Mouse (Mus musculus): ENCODE data around the gene Stx4a.
"Not testable (repeated sequence)": the region's sequence is repeated elsewhere in the genome, so short reads cannot be mapped to it uniquely, and the experiment has no call there.

The Stx4a gene

GRCm38 (mm10) chr7:127867641-127868040, 43.5 kb downstream of the Stx4a start:
- DNase-seq (ENCODE audit: low read depth, low spot score), result no peak

GRCm38 (mm10) chr7:127869149-127869810, 45.2 kb downstream of the Stx4a start:
- DNase-seq (ENCODE audit: low read depth, low spot score), result no peak

GRCm38 (mm10) chr7:127870136-127870821, 46.2 kb downstream of the Stx4a start:
- no peak for DNase-seq (ENCODE audit: low read depth, low spot score)

GRCm38 (mm10) chr7:127874812-127875626, 50.9 kb downstream of the Stx4a start:
- no peak for DNase-seq (ENCODE audit: low read depth, low spot score)

- DNase-seq (ENCODE audit: low read depth, low spot score), result peak; percentile 66
Observed at GRCm38 (mm10) chr7:127875627-127876001, 51.5 kb downstream of the Stx4a start.

GRCm38 (mm10) chr7:127876041-127876466, 52.0 kb downstream of the Stx4a start, which contains the start of gene Zfp646:
Zfp646 (plus strand) TSS chr7:127876221.
- peak; percentile 75 for DNase-seq (ENCODE audit: low read depth, low spot score)

- DNase-seq (ENCODE audit: low read depth, low spot score), result peak; percentile 84
Observed at GRCm38 (mm10) chr7:127876467-127877348, 52.6 kb downstream of the Stx4a start, which contains the start of gene Zfp668. Zfp668 (minus strand) TSS chr7:127876828.

GRCm38 (mm10) chr7:127879301-127879700, 55.2 kb downstream of the Stx4a start:
- no peak for DNase-seq (ENCODE audit: low read depth, low spot score)

GRCm38 (mm10) chr7:127880431-127880830, 56.3 kb downstream of the Stx4a start:
- DNase-seq (ENCODE audit: low read depth, low spot score), result no peak

- DNase-seq (ENCODE audit: low read depth, low spot score), result no peak
Observed at GRCm38 (mm10) chr7:127885951-127886350, 61.9 kb downstream of the Stx4a start.

- no peak for DNase-seq (ENCODE audit: low read depth, low spot score)
Observed at GRCm38 (mm10) chr7:127886551-127886950, 62.5 kb downstream of the Stx4a start.

GRCm38 (mm10) chr7:127887191-127887590, 63.1 kb downstream of the Stx4a start:
- no peak for DNase-seq (ENCODE audit: low read depth, low spot score)

GRCm38 (mm10) chr7:127887781-127888180, 63.7 kb downstream of the Stx4a start:
- no peak for DNase-seq (ENCODE audit: low read depth, low spot score)

- no peak for DNase-seq (ENCODE audit: low read depth, low spot score)
Observed at GRCm38 (mm10) chr7:127888821-127889220, 64.7 kb downstream of the Stx4a start.

- DNase-seq (ENCODE audit: low read depth, low spot score), result no peak
Observed at GRCm38 (mm10) chr7:127890798-127891197, 66.7 kb downstream of the Stx4a start, which contains the start of gene Prss53. Prss53 (minus strand) TSS chr7:127890970.

- DNase-seq (ENCODE audit: low read depth, low spot score), result no peak
Observed at GRCm38 (mm10) chr7:127894480-127894879, 70.4 kb downstream of the Stx4a start.

GRCm38 (mm10) chr7:127895442-127895841, 71.3 kb downstream of the Stx4a start, which contains the start of the genes Gm21974 and Vkorc1:
Gm21974 (minus strand) TSS chr7:127895454.
Vkorc1 (minus strand) TSS chr7:127895617.
- DNase-seq (ENCODE audit: low read depth, low spot score), result peak; percentile 85

GRCm38 (mm10) chr7:127895891-127896290, 71.8 kb downstream of the Stx4a start:
- DNase-seq (ENCODE audit: low read depth, low spot score), result not testable (repeated sequence)

GRCm38 (mm10) chr7:127896384-127896783, 72.3 kb downstream of the Stx4a start:
- DNase-seq (ENCODE audit: low read depth, low spot score), result peak; percentile 58

- DNase-seq (ENCODE audit: low read depth, low spot score), result no peak
Observed at GRCm38 (mm10) chr7:127897542-127897941, 73.4 kb downstream of the Stx4a start.

All from c-Kit-negative CD71-positive TER-119-positive erythroid progenitor cells, embryonic 14.5 days (primary cell).